Mouse (Mus musculus): ENCODE measurements around the gene Myh14.

GRCm38 (mm10) chr7:44603186-44603855 is 67.3 kb downstream of the Myh14 start:
- TF ChIP-seq ZNF384 (IDR thresholded peaks at IDR 0.05; ENCODE audit: low read depth, low read length) (no peak), HCFC1 (IDR thresholded peaks at IDR 0.05; ENCODE audit: borderline replicate concordance, insufficient read depth, low read length) (no peak), ZC3H11A (IDR thresholded peaks at IDR 0.05; ENCODE audit: borderline replicate concordance, low read depth, low read length) (no peak), MAFK (IDR thresholded peaks at IDR 0.05; ENCODE audit: insufficient read depth, low read depth, low read length) (no peak)
